Mouse (Mus musculus) embryonic fibroblast, embryonic 13.5 days (primary cell): ENCODE results near the gene Siglece. TPM values are rescaled to one million over a fixed set of nuclear protein-coding genes. Genes with fewer than 3 reads are reported as not detected.
A peak's percentile ranks its signal among the peaks of the same experiment; 100 is the strongest.
"Not testable (repeated sequence)": the region's sequence is repeated elsewhere in the genome, so short reads cannot be mapped to it uniquely, and the experiment has no call there.

Experiments used
- H3K27ac ChIP-seq: 2 replicates; pipeline ENCODE4 v1.5.1; 2012; ENCODE audit warnings: low read length, control low read depth, inconsistent platforms; ENCODE audit not compliant: insufficient read depth
- H3K4me1 ChIP-seq: 2 replicates; pipeline ENCODE4 v1.6.1; 2011; ENCODE audit warnings: low read length; ENCODE audit not compliant: control insufficient read depth, insufficient read depth
- H3K4me3 ChIP-seq: 2 replicates; pipeline ENCODE4 v1.5.1; 2011; ENCODE audit warnings: mild to moderate bottlenecking, control low read depth, low read length; ENCODE audit not compliant: insufficient read depth
- CTCF ChIP-seq: IDR thresholded peaks from 2 replicates; pipeline ENCODE4 v1.5.1; 2011; ENCODE audit warnings: mild to moderate bottlenecking, control low read depth, low read length, moderate library complexity, borderline replicate concordance; ENCODE audit not compliant: insufficient read depth
- POLR2A ChIP-seq: IDR thresholded peaks from 2 replicates; pipeline ENCODE4 v1.6.1; 2011; ENCODE audit warnings: low read depth, mild to moderate bottlenecking, control low read depth, low read length, moderate library complexity
- polyA plus RNA-seq: library from polyadenylated mRNA; stranded (reverse); fragments of >200 nt; gene quantifications from 2 replicates; pipeline ENCODE4 v1.2.4, GENCODE M21; 2011; ENCODE audit warnings: low read depth; ENCODE audit not compliant: missing spikeins, insufficient read length

Siglece gene
- polyA plus RNA-seq, 1 experiment, result not detected

- H3K4me1 ChIP-seq, result no peaks in the 10 kb centered on the region
- 0 out of 2 replicates have a peak overlapping the region, but pooled peaks have one; percentile 3 for H3K4me3 ChIP-seq
- TF ChIP-seq POLR2A (no peak), CTCF (no peak)
- peak overlapping the region; percentile 4; the same call in 1 of the 2 replicates for H3K27ac ChIP-seq
Measured at GRCm38 (mm10) chr7:43671064-43671808, 11.3 kb upstream of the Siglece start.

GRCm38 (mm10) chr7:43668582-43668981 is 8.6 kb upstream of the Siglece start:
- TF ChIP-seq CTCF (no peak), POLR2A (no peak)
- Histone ChIP-seq H3K4me3 (no peak overlapping the region), H3K4me1 (no peaks in the 10 kb centered on the region), H3K27ac (no peak overlapping the region)

- not testable (repeated sequence) for H3K27ac ChIP-seq, H3K4me3 ChIP-seq
Measured at GRCm38 (mm10) chr7:43667221-43667620, 7.3 kb upstream of the Siglece start.

GRCm38 (mm10) chr7:43662804-43663203 is 2.8 kb upstream of the Siglece start:
- no peak overlapping the region for H3K4me3 ChIP-seq
- peak overlapping the region; percentile 48; the same call in 1 of the 2 replicates for H3K27ac ChIP-seq
- H3K4me1 ChIP-seq, result peaks cover 4% of the 10 kb centered on the region; the same call in 1 of the 2 replicates
- TF ChIP-seq POLR2A (no peak), CTCF (no peak)

More at GRCm38 (mm10) chr7:43667221-43667620, 7.3 kb upstream of the Siglece start:
- H3K4me1 ChIP-seq, result not testable (repeated sequence)

- Histone ChIP-seq H3K27ac (no peak overlapping the region), H3K4me1 (no peaks in the 10 kb centered on the region), H3K4me3 (no peak overlapping the region)
- TF ChIP-seq POLR2A, result no peak
- TF ChIP-seq CTCF, result no peak
Measured at GRCm38 (mm10) chr7:43656232-43656631, 3.7 kb downstream of the Siglece start.

- Histone ChIP-seq H3K4me1 (no peaks in the 10 kb centered on the region), H3K27ac (no peak overlapping the region), H3K4me3 (no peak overlapping the region)
- TF ChIP-seq CTCF, result no peak
- TF ChIP-seq POLR2A, result no peak
Measured at GRCm38 (mm10) chr7:43654519-43654918, 5.4 kb downstream of the Siglece start.

- Histone ChIP-seq H3K4me1 (no peaks in the 10 kb centered on the region), H3K4me3 (no peak overlapping the region), H3K27ac (no peak overlapping the region)
- no peak for TF ChIP-seq CTCF
- no peak for TF ChIP-seq POLR2A
Measured at GRCm38 (mm10) chr7:43652683-43653082, 7.3 kb downstream of the Siglece start.

GRCm38 (mm10) chr7:43643046-43643652 is 16.8 kb downstream of the Siglece start:
- H3K4me1 ChIP-seq, result no peaks in the 10 kb centered on the region
- TF ChIP-seq CTCF (no peak), POLR2A (no peak)
- H3K27ac ChIP-seq, result no peak overlapping the region
- H3K4me3 ChIP-seq, result no peak overlapping the region

- TF ChIP-seq CTCF (no peak), POLR2A (no peak)
- Histone ChIP-seq H3K4me1 (no peaks in the 10 kb centered on the region), H3K27ac (no peak overlapping the region)
Measured at GRCm38 (mm10) chr7:43642587-43642986, 17.4 kb downstream of the Siglece start.

GRCm38 (mm10) chr7:43637118-43637517 is 22.8 kb downstream of the Siglece start:
- TF ChIP-seq POLR2A (no peak), CTCF (no peak)
- no peak overlapping the region for H3K4me3 ChIP-seq
- H3K27ac ChIP-seq, result no peak overlapping the region
- no peaks in the 10 kb centered on the region for H3K4me1 ChIP-seq

More at GRCm38 (mm10) chr7:43642587-43642986, 17.4 kb downstream of the Siglece start:
- no peak overlapping the region for H3K4me3 ChIP-seq
